Comparison of ENCODE assay signal across 14 mouse cellular contexts in the genomic region with DNA sequence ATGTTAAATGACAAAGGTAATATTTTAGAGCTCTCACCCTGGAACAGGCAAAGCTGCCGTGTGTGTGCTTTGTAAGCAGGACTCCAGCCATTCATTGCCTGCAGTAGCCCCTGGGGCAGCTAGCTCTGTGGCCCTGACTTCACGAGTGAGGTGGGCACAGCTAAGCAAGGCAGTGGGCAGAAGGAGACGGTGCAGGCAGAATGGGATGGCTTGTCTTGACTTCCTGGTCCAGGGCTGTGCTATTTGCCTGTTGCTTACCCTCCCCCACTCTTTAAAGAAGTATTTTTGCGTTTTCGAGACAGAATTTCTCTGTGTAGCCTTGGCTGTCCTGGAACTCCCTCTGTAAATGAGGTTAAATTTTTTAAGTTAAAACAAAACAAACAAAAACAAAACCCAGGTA. TPM values are rescaled to one million over a fixed set of nuclear protein-coding genes. Genes with fewer than 3 reads are reported as not detected.
DNase-seq lines count a peak whose midpoint lies in the region; ATAC-seq and TF ChIP-seq lines count a peak whose summit lies in the region.
"Had no signal": no experiment of that assay in that cellular context is flagged by ENCODE, and none has a peak within 500 bp of the region (broad histone marks: within the 10 kb centered on the region; RNA-seq: fewer than 3 reads in every experiment).

No protein-coding gene starts in this region.

- H3K9ac ChIP-seq in embryonic facial prominence, embryonic 15.5 days, result no peak overlapping the region
- no peak overlapping the region for H3K9ac ChIP-seq in kidney, embryonic 14.5 days (ENCODE audit: low read depth, low read length)

- peak overlapping the region; percentile 61 for H3K4me3 ChIP-seq in gastrocnemius, adult 2 months
- peak overlapping the region; percentile 57 for H3K4me3 ChIP-seq in lung, adult 2 months (replicated peaks; ENCODE audit: extremely low read depth, low read depth, low read length)
- H3K4me3 ChIP-seq in embryonic facial prominence, embryonic 15.5 days (replicated peaks), result no peak overlapping the region
- peak overlapping the region; percentile 39 for H3K4me3 ChIP-seq in small intestine, adult 2 months (ENCODE audit: low read depth, low read length)
- H3K4me3 ChIP-seq in kidney, embryonic 14.5 days (ENCODE audit: low read length), result no peak overlapping the region
- H3K4me3 ChIP-seq: hindbrain, embryonic 10.5 days; midbrain, embryonic 10.5 days had no signal

- intact Hi-C loops in gastrocnemius, adult 2 months (cut with DNase I), result no loop called here

- H3K4me2 ChIP-seq in embryonic facial prominence, embryonic 15.5 days (replicated peaks), result 0 out of 2 replicates have a peak overlapping the region, but pooled peaks have one; percentile 19
- no peak overlapping the region for H3K4me2 ChIP-seq in kidney, embryonic 14.5 days (replicated peaks; ENCODE audit: low read depth, low read length)

- peak; percentile 17; the same call in 1 of the 2 replicates for TF ChIP-seq POLR2A in lung, adult 2 months (IDR thresholded peaks at IDR 0.05; ENCODE audit: borderline replicate concordance, extremely low read depth, low read depth, low read length)
- TF ChIP-seq POLR2A in small intestine, adult 2 months (IDR thresholded peaks at IDR 0.05; ENCODE audit: low read depth, low read length), result no peak

- no peak for TF ChIP-seq CTCF in gastrocnemius, adult 2 months (IDR thresholded peaks at IDR 0.05)
- TF ChIP-seq CTCF in lung, adult 2 months (IDR thresholded peaks at IDR 0.05; ENCODE audit: insufficient read depth, low read length), result no peak
- TF ChIP-seq CTCF in small intestine, adult 2 months (IDR thresholded peaks at IDR 0.05; ENCODE audit: extremely low read depth, insufficient read length, insufficient replicate concordance, low read depth, low read length), result no peak

- peaks cover 9% of the 10 kb centered on the region; the same call in 1 of the 2 replicates for H3K4me1 ChIP-seq in lung, adult 2 months (ENCODE audit: control insufficient read depth, insufficient read depth, low read length)
- peaks cover 38% of the 10 kb centered on the region for H3K4me1 ChIP-seq in embryonic facial prominence, embryonic 15.5 days
- H3K4me1 ChIP-seq in small intestine, adult 2 months (ENCODE audit: control insufficient read depth, insufficient read depth, insufficient read length, low read length), result no peaks in the 10 kb centered on the region; the same call in 1 of the 2 replicates
- H3K4me1 ChIP-seq in kidney, embryonic 14.5 days (ENCODE audit: control insufficient read depth, insufficient read depth, low read length), result peaks cover 2% of the 10 kb centered on the region; the same call in 1 of the 2 replicates

- no peak for DNase-seq in gastrocnemius, adult 2 months
- DNase-seq in gastrocnemius, postnatal 10 days, result no peak
- DNase-seq in lung, adult 2 months, result no peak
- DNase-seq in lung, postnatal 14 days, result no peak
- DNase-seq in MN1 (ENCODE audit: low spot score), result no peak
- DNase-seq: adrenal gland, postnatal 10 days; gastrocnemius, postnatal 36 days; kidney, adult 18-20 months had no signal

- 44% methylated on average over 5 of the region's 5 CpGs for WGBS in lung, adult 2 months
- WGBS in embryonic facial prominence, embryonic 15.5 days, result 42% methylated on average over 5 of the region's 5 CpGs
- 38% methylated on average over 5 of the region's 5 CpGs for WGBS in small intestine, adult 2 months
- 55% methylated on average over 5 of the region's 5 CpGs for WGBS in kidney, embryonic 14.5 days

- H3K9me3 ChIP-seq in embryonic facial prominence, embryonic 15.5 days (replicated peaks), result no peaks in the 10 kb centered on the region
- H3K9me3 ChIP-seq in kidney, embryonic 14.5 days (ENCODE audit: control insufficient read depth, low read length), result no peaks in the 10 kb centered on the region
- H3K9me3 ChIP-seq: hindbrain, embryonic 10.5 days; midbrain, embryonic 10.5 days had no signal

- peak overlapping the region; percentile 80 for H3K27ac ChIP-seq in gastrocnemius, adult 2 months
- no peak overlapping the region for H3K27ac ChIP-seq in embryonic facial prominence, embryonic 15.5 days (replicated peaks)
- H3K27ac ChIP-seq in small intestine, adult 2 months (ENCODE audit: insufficient read depth, low read depth, low read length), result no peak overlapping the region
- no peak overlapping the region for H3K27ac ChIP-seq in kidney, embryonic 14.5 days (ENCODE audit: low read depth, low read length)
- H3K27ac ChIP-seq: hindbrain, embryonic 10.5 days; midbrain, embryonic 10.5 days had no signal

- no peaks in the 10 kb centered on the region for H3K36me3 ChIP-seq in embryonic facial prominence, embryonic 15.5 days
- H3K36me3 ChIP-seq in small intestine, adult 2 months (ENCODE audit: control insufficient read depth, insufficient read depth, low read length), result no peaks in the 10 kb centered on the region
- H3K36me3 ChIP-seq in kidney, embryonic 14.5 days (ENCODE audit: control insufficient read depth, insufficient read depth, low read length), result no peaks in the 10 kb centered on the region
- H3K36me3 ChIP-seq: hindbrain, embryonic 10.5 days; midbrain, embryonic 10.5 days had no signal

- H3K27me3 ChIP-seq in embryonic facial prominence, embryonic 15.5 days, result no peaks in the 10 kb centered on the region
- H3K27me3 ChIP-seq in small intestine, adult 2 months (ENCODE audit: control insufficient read depth, insufficient read depth, low read length), result no peaks in the 10 kb centered on the region
- no peaks in the 10 kb centered on the region; the same call in 1 of the 2 replicates for H3K27me3 ChIP-seq in kidney, embryonic 14.5 days (ENCODE audit: control insufficient read depth, insufficient read depth, low read length)

- ATAC-seq in embryonic facial prominence, embryonic 15.5 days (ENCODE audit: insufficient number of reproducible peaks, low FRiP score, low TSS enrichment, low read depth), result no peak
- no peak for ATAC-seq in kidney, embryonic 14.5 days (ENCODE audit: low FRiP score, low TSS enrichment)
- ATAC-seq: forebrain, embryonic 16.5 days had no signal

RNA-seq across cellular contexts. Expression of a gene that starts 50.1 kb away (rescaled TPM):
- total RNA-seq in gastrocnemius, adult 2 months (2021), result 1 to 10 TPM; 1.5 to 2.3 TPM
- total RNA-seq in gastrocnemius, postnatal 10 days (2021), result 1 to 10 TPM; 6.3 to 9.8 TPM
- 11.7 and 12.2 TPM in 2 replicates for polyA plus RNA-seq in lung, adult 2 months (2012; rRNA removed)
- polyA plus RNA-seq in embryonic facial prominence, embryonic 15.5 days (2015; fragmentation: Nextera tagmentation; extraction: Ambion mirVana), result 10.8 and 12.7 TPM in 2 replicates
- 6.4 and 10.2 TPM in 2 replicates for polyA plus RNA-seq in small intestine, adult 2 months (2012; rRNA removed)
- polyA plus RNA-seq in kidney, embryonic 14.5 days (2014; fragmentation: Nextera tagmentation; extraction: Ambion mirVana), result 6.6 and 13.6 TPM in 2 replicates

Comparison
In these comparisons a context has a peak if more than half of its experiments do, and no peak if none do; other contexts are left out.
1. H3K4me3 ChIP-seq: peak in gastrocnemius, adult 2 months (single experiment), lung, adult 2 months (single experiment) and small intestine, adult 2 months (single experiment); none in embryonic facial prominence, embryonic 15.5 days (single experiment) and kidney, embryonic 14.5 days (single experiment).